Mouse (Mus musculus) c-Kit-negative CD71-positive TER-119-positive erythroid progenitor cells, embryonic 14.5 days (primary cell): Measurements from ENCODE around the gene Msh5.
A peak's percentile ranks its signal among the peaks of the same experiment; 100 is the strongest.
"Not testable (repeated sequence)": the region's sequence is repeated elsewhere in the genome, so short reads cannot be mapped to it uniquely, and the experiment has no call there.

Source experiments
- DNase-seq: peaks from one replicate; pipeline ENCODE4 v3.0.0-alpha.2; 2013; ENCODE audit warnings: low read depth, low spot score

Gene Msh5

DNA sequence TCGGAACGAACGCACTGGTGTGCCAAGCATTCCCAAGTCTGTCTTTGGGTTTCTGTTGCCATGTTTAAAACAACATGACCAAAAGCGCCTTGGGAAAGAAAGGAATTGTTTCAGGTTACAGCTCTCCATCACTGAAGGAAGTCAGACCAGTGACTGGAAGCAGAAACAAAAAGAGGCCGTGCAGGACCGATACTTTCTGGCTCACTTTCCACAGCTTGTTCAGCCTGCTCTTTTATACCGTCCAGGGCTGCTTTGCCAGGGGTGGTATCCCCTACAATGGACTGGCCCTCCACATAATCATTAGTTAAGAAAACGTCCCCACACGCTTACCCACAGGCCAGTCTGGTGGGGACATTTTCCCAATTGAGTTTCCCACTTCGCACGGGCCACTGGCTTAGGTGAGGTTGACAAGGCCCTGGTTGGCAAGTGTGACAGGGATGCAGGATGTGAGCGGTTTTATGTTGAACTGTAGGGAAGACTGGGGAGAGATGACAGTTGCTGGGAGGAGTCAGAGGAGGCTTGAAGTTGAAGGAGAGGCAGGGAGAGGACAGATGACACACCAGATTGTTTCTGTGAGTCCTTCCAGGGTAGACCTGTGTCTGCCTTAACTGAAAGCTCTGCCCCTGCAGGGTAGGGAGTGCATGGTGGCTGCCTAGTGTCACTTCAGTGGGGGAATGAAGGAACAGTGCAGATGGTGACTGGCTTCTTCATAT is 44.2 kb downstream of the Msh5 start:
- DNase-seq = no peak

DNA sequence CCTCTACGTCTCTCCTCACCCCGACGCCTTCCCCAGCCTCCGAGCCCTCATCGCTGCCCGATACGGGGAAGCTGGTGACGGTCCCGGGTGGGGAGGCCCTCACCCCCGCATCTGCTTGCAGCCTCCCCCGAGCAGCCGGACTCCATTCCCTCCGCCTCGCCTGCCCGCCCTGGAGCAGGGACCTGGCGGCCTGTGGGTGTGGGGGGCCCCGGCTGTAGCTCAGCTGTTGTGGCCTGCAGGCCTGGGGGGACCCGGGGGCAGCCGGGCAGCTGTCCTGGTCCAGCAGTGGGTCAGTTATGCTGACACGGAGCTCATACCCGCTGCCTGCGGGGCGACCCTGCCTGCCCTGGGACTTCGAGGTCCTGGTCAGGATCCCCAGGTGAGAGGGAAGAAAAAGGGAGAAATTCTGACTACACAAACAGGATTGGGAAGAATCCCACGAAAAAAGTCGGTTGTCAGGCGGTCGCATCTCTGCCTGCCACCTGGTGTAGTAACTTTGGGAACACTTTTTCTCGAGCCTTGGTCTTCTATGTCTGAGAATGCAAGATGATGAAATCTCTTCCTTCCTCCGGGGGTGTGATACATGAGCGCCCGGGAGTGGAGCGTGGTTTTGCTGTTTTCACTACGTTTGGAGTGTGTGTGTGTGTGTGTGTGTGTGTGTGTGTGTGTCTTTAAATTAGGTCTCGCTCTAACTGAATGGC is 44.9 kb downstream of the Msh5 start:
- no peak for DNase-seq

DNA sequence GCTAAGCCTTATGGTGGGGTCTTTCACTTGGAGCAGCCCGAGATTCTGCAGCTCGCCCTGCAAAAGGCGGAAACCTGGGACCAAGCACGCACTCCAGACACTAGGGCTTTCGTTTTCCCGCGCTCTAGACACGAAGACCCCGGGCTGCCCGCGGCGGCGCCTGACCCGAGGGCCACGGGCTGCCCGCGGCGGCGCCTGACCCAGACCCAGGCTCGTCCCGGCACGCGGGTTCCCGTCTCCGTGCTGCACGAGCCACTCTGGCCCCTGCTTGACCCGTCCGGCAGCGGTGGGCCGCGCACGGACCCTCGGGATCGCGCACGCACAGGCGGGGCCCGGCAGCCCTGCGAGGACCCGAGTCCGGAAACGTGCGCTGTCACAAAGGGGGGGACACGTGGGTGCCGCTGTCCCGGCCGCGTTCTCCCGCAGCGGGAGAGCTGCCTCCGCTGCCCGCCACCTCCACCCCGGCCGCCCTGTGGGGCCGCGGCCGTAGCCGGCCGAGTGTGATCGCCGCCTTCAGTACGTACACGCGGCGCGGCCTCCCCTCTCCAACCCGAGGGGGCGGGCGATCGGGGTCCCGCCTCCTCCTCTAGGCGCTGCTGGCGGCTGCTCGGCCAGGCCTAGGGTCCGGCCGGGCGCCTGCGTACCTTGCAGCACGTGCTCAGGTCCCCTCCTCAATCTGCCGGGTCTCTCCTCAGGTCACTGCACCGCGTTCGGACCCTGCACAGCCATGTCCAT is 45.7 kb downstream of the Msh5 start, which contains the start of gene Vars:
Gene Vars, plus strand, starts transcription at position 271 of the 735 bp plus-strand sequence.
- peak; percentile 74 for DNase-seq

DNA sequence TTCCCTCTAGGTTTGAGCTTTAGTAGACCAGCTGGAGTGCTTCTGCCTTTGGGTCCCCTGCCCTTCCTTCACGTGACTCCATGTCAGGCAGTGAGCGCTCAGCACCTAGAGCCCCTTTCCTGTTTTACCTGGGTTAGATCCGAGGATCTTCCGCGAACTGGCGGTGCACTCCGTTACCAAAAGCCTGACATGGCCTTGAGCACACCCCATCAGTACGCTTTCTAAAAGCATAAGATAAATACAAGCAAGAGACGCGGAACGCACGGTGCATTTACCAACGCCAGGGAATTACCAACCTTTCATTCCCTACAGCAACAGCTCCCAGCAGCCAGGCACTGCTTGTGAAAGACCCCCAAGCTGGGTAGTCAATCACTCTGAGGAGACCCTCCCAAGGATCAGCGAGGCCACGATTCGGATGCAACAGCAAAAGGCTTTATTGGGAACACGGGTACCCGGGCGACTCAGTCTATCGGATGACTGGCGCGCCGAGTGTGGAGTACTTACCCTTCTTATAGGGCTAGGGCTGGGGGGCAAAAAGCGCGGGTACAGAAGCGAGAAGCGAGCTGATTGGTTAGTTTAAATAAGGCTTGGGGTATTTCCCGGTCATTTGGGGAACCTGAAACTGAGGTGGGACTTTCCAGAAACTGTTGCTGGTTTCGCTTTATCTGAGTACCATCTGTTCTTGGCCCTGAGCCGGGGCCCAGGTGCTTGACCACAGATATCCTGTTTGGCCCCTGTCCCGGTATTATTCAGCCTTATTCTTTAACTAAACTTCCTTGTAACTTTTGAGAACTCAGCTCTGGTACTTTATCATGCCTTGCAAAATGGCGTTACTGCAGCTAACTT is 46.5 kb downstream of the Msh5 start:
- not testable (repeated sequence) for DNase-seq

DNA sequence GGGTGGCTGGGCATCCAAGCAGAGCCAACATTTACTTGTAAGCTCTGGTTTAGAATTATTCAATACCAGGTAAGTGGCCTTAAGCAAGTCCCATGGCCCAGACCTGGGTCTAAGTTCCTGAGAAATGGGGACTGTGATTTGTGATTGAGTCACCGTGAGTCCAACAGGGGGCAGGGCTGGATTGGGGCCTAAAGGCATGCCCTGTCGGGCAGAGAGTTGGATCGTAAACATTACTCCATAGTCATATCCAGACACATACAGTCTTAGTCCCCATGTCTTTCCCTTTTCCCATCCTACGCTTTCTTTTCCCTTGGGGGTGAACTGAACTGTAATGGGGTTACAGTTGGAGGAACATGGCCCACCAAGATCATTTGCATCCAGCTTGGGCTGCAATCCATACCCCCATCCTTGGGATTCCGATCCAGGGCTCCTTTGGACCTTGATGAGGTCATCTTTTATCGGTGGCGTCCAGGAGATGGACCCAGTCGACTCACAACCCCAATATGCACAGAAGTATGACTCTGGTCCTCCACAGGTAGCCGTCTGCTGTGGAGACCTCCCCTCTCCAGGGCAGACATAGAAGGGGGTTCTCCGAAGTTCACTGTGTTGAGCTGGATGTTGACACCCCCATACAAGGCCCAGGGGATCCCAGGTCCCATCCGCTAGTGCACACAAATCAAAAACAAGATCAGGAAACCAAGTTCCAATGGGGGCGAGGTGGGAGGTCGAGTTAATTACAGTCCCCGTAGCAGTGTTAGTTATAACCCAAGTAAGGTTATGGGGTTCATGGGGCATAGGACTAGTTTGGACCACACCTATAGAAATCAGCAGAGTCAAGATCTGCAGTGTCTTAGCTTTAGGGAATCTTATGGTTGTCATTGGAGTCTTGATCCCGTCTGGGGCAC is 47.8 kb downstream of the Msh5 start:
- DNase-seq = no peak

DNA sequence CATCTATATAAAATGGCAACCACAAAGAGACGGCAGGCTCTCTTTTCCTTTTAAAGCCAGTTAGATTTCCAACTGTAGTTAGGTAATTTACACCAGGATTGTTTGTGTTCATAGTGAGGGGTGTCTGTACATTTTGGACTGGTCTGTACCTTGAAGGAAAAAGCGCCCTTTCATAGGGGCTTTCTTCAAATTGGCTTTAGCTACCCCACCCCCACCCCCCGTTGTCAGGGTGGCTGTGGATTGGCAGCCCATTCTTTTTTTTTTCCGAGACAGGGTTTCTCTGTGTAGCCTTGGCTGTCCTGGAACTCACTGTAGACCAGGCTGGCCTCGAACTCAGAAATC is 49.4 kb downstream of the Msh5 start:
- DNase-seq = no peak

DNA sequence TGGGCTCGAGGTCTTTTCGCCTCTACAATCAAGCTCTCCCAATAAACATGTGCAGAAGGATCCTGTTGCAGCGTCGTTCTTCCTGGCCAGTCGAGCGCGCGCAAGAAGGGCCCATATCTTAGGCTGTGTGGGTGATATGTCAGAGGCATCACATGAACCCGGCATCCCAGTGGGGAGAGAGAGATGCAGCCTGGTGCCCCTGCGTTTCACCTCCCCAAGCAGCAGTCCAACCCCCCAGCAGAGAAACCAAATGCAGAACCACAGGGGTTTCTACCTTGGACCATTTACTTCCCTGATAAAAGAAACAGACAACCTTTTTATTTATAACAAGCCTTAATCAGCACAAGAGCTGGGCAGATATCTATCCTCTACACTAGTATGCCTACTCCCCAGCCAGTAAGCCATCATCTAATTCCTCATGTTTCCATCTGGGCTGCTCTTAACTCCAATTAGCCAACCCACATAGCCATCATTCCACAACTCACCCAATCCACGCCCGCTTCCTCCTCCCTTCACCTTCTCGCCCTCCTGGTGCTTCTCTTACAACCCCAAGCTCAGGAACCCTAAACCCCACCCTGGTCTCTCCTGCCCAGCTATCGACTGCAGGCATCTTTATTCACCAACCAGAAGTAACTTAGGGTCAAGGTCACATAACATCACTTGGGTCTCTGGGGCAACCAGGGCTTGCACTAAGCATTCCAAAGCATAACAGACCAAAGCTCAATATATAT is 50.0 kb downstream of the Msh5 start:
- DNase-seq = no peak

DNA sequence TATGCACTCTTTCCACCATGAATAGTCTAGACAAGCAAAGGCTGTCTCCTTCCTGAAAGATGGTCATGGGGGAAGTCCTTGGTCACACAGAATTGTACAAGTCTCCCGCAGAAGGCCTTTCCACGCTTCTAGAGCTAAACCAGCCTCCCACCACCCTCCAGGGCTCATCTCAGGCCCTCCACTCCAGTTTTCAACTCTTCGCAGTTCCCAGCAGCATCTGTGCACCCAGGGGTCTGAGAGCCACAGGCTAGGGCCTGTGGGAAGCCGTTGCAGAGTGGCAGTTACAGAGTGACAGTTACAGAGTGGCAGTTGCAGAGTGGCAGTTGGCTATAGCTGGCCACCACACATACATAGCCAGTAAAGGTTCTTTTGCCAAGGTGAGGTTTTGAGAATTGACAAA is 50.6 kb downstream of the Msh5 start:
- not testable (repeated sequence) for DNase-seq

DNA sequence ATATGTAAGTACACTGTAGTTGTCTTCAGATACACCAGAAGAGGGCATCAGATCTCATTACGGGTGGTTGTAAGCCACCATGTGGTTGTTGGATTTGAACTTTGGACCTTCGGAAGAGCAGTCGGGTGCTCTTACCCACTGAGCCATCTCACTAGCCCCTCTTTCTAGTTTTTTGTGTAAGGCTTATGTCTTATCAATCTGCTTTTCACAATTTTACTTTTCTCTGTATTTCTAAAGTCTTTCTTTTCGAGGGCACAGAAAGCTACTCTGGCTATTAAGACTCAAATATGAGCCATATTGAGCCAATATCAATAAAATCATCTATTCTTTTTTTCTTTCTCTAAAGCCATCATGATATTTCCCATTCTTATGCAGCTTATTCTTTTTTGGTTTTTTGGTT is 51.4 kb downstream of the Msh5 start:
- DNase-seq = not testable (repeated sequence)

DNA sequence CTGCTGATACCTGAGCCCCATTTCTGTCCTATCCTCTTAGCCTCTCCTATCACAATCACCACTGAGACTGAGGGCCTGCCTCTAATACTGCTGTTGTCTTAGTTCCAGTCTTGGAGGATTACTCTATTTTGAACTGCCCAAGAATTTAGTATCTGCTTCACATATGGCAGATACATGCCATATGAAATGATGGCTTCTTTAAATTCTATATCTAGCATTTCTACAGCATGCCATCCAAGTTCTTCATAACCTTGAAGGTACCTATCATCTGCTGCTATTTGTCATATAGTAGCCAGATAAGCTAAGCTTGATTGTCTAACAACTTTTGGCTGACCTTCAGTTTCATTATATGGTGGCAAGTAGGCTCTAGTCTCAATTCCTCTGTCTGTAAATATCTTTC is 51.8 kb downstream of the Msh5 start:
- DNase-seq = no peak

DNA sequence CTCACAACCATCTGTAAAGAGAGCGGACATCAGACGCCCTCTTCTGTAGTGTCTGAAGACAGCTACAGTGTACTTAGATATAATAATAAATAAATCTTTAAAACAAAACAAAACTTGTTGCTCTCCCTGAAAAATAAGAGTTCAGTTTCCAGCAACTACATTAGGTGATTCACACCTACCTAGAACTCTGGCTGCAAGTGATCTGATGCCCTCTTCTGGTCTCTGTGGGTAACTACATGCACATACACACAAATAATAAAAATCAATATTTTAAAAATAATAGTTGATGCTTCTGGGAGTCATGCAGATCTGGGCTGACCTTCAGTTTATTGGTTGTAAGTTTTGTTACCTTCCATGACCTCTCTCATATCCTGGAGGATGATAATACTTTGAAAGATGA is 62.3 kb downstream of the Msh5 start:
- DNase-seq = no peak

DNA sequence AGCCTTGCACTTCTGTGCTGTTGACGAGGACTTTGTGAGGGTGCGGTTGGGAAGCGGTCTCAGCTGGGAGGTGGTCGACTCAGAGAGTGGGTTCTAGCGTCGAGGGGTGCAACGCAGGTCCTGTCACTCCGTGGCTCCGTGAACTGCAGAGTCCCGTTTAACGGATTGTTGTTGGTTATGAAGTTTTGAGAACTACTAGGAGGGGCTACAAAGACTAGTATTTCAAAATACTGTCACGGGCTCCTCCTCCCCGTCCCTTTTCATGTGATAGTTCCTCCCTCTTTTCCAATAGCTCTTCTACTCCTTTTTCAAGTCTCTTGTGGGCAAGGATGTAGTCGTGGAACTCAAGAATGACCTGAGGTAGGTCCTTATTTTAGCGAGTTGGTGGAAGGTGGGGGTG is 64.2 kb downstream of the Msh5 start:
- no peak for DNase-seq

DNA sequence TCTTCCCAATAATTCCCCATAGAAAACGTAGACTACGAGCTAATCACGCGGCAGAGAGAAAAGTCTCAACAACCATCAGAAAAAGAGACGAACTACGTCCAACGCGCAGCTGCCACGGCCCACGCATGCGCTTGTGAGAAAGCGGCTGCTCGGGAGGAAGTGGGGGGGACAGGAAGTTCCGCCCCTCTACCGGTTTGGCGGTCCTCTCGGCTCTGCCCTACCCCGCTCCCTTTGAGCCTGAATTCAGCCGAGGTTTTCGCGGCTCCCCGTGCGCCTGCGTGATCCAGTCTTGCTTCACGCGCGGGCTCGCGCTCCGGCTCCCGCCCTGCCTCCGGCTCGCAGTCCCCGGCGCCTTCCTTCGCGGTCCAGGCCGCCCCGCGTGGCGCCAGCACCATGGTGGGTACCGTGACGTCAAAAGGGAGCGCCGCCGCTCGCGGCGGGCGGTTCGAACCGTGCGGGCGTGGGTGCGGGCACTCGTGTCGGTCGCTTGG is 64.8 kb downstream of the Msh5 start, which contains the start of gene Lsm2:
Gene Lsm2, plus strand, starts transcription at position 173 of the 491 bp plus-strand sequence.
- peak; percentile 78 for DNase-seq

DNA sequence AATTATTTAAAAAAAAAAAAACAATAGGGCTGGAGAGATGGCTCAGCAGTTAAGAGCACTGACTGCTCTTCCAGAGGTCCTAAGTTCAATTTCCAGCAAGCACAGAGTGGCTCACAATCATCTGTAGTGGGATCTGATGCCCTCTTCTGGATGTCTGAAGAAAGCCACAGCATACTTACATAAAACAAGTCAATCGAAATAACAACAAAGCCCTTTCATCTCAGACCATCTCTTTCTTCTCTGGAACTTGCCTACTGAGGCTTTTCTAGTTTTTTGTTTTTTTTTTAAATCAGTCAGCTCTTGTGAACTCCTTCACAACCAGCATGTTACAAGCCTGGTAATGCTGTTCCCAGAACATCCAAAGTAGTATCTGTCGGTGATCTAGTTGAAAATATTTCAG is 65.9 kb downstream of the Msh5 start:
- DNase-seq = no peak

DNA sequence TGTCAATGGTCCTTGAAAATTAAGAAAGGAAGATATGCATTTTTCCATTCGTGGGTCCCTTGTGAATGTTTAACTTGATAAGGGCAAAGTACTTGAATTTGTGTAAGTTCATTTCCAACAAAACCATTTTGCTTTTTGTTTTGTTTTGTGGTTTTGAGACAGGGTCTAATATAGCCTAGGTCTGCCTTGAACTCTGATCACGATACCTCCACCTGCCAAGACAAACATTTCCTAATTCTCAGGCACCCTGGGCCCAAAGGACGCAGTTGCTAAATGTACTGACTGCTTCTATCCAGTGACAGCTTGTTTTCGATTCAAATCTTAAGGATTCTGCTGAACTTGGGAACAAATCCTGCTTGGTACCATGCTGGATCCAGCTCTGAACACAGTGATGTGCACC is 66.9 kb downstream of the Msh5 start:
- no peak for DNase-seq
